Mouse (Mus musculus): ENCODE results near the gene Palm3. TPM values are rescaled to one million over a fixed set of nuclear protein-coding genes. Genes with fewer than 3 reads are reported as not detected.
A peak's percentile ranks its signal among the peaks of the same experiment; 100 is the strongest.

The Palm3 gene
- polyA plus RNA-seq, 1 experiment from 2014 or later = 10.2 TPM

- no peak overlapping the region for H3K4me3 ChIP-seq
- no peaks in the 10 kb centered on the region for H3K36me3 ChIP-seq
- no peak overlapping the region for H3K4me2 ChIP-seq (replicated peaks)
- peaks cover 36% of the 10 kb centered on the region for H3K27me3 ChIP-seq (replicated peaks)
- 85% methylated on average over 5 of the region's 5 CpGs for WGBS
- H3K9me3 ChIP-seq = no peaks in the 10 kb centered on the region
- no peak overlapping the region for H3K9ac ChIP-seq
- peaks cover 12% of the 10 kb centered on the region for H3K4me1 ChIP-seq
- no peak overlapping the region for H3K27ac ChIP-seq
- ATAC-seq (ENCODE audit: low FRiP score, low read depth) = no peak
These were observed 16.7 kb downstream of the Palm3 start for GRCm38 (mm10) chr8:84038015-84038414.

GRCm38 (mm10) chr8:84039050-84039449 is 17.8 kb downstream of the Palm3 start:
- Histone ChIP-seq H3K27ac (no peak overlapping the region), H3K27me3 (replicated peaks) (peaks cover 47% of the 10 kb centered on the region), H3K4me3 (no peak overlapping the region), H3K36me3 (no peaks in the 10 kb centered on the region), H3K4me1 (peaks cover 15% of the 10 kb centered on the region), H3K4me2 (replicated peaks) (no peak overlapping the region), H3K9ac (no peak overlapping the region), H3K9me3 (no peaks in the 10 kb centered on the region)
- peak; percentile 35 for ATAC-seq (ENCODE audit: low FRiP score, low read depth)
- WGBS = 10% methylated on average over 5 of the region's 5 CpGs

GRCm38 (mm10) chr8:84042066-84042947 is 21.0 kb downstream of the Palm3 start, which contains the start of gene Il27ra:
TSS of gene Il27ra (minus strand) at chr8:84042589.
- no peak within 1 kb of the TSS for H3K27ac ChIP-seq
- H3K9ac ChIP-seq = no peak within 1 kb of the TSS
- peak within 1 kb of the TSS; percentile 31 for H3K4me3 ChIP-seq
- H3K36me3 ChIP-seq = no peaks in the 10 kb centered on the region
- ATAC-seq (ENCODE audit: low FRiP score, low read depth) = peak; percentile 48; the same call in 1 of the 2 replicates
- peaks cover 59% of the 10 kb centered on the region for H3K27me3 ChIP-seq (replicated peaks)
- peaks cover 18% of the 10 kb centered on the region for H3K4me1 ChIP-seq
- peak within 1 kb of the TSS; percentile 65 for H3K4me2 ChIP-seq (replicated peaks)
- H3K9me3 ChIP-seq = no peaks in the 10 kb centered on the region
- 7% methylated on average over 40 of the region's 40 CpGs for WGBS

GRCm38 (mm10) chr8:84042948-84043342 is 21.7 kb downstream of the Palm3 start:
- Histone ChIP-seq H3K9me3 (no peaks in the 10 kb centered on the region), H3K27me3 (replicated peaks) (peaks cover 59% of the 10 kb centered on the region), H3K36me3 (no peaks in the 10 kb centered on the region), H3K4me3 (peak overlapping the region; percentile 5; the same call in 1 of the 2 replicates), H3K9ac (no peak overlapping the region), H3K4me1 (peaks cover 18% of the 10 kb centered on the region), H3K4me2 (replicated peaks) (no peak overlapping the region), H3K27ac (no peak overlapping the region)
- no peak for ATAC-seq (ENCODE audit: low FRiP score, low read depth)
- WGBS = 39% methylated on average over 12 of the region's 12 CpGs

GRCm38 (mm10) chr8:84044103-84044502 is 22.8 kb downstream of the Palm3 start:
- Histone ChIP-seq H3K4me3 (no peak overlapping the region), H3K9ac (no peak overlapping the region), H3K27me3 (replicated peaks) (peaks cover 59% of the 10 kb centered on the region), H3K4me2 (replicated peaks) (0 out of 2 replicates have a peak overlapping the region, but pooled peaks have one; percentile 27), H3K4me1 (peaks cover 18% of the 10 kb centered on the region), H3K27ac (no peak overlapping the region), H3K9me3 (no peaks in the 10 kb centered on the region), H3K36me3 (no peaks in the 10 kb centered on the region)
- WGBS = 3% methylated on average over 7 of the region's 7 CpGs
- no peak for ATAC-seq (ENCODE audit: low FRiP score, low read depth)

- H3K9me3 ChIP-seq = no peaks in the 10 kb centered on the region
- peak within 1 kb of the TSS; percentile 27; the same call in 1 of the 2 replicates for H3K4me2 ChIP-seq (replicated peaks)
- no peak within 1 kb of the TSS for H3K9ac ChIP-seq
- no peak within 1 kb of the TSS for H3K27ac ChIP-seq
- 8% methylated on average over 9 of the region's 9 CpGs for WGBS
- H3K4me1 ChIP-seq = peaks cover 18% of the 10 kb centered on the region
- H3K27me3 ChIP-seq (replicated peaks) = peaks cover 59% of the 10 kb centered on the region
- no peaks in the 10 kb centered on the region for H3K36me3 ChIP-seq
- ATAC-seq (ENCODE audit: low FRiP score, low read depth) = no peak
- H3K4me3 ChIP-seq = 0 out of 2 replicates have a peak within 1 kb of the TSS, but pooled peaks have one; percentile 11
These were observed 23.6 kb downstream of the Palm3 start, which contains the start of gene Rln3 for GRCm38 (mm10) chr8:84044900-84045299. TSS of gene Rln3 (minus strand) at chr8:84045000.

GRCm38 (mm10) chr8:84046505-84046904 is 25.2 kb downstream of the Palm3 start:
- no peaks in the 10 kb centered on the region for H3K36me3 ChIP-seq
- H3K27ac ChIP-seq = no peak overlapping the region
- H3K9ac ChIP-seq = no peak overlapping the region
- H3K27me3 ChIP-seq (replicated peaks) = peaks cover 47% of the 10 kb centered on the region
- no peaks in the 10 kb centered on the region for H3K9me3 ChIP-seq
- WGBS = 77% methylated on average over 3 of the region's 3 CpGs
- H3K4me2 ChIP-seq (replicated peaks) = no peak overlapping the region
- H3K4me3 ChIP-seq = no peak overlapping the region
- H3K4me1 ChIP-seq = peaks cover 18% of the 10 kb centered on the region
- ATAC-seq (ENCODE audit: low FRiP score, low read depth) = no peak

GRCm38 (mm10) chr8:84048171-84048570 is 26.9 kb downstream of the Palm3 start:
- 72% methylated on average over 5 of the region's 5 CpGs for WGBS
- Histone ChIP-seq H3K27me3 (replicated peaks) (peaks cover 30% of the 10 kb centered on the region), H3K4me1 (peaks cover 6% of the 10 kb centered on the region), H3K4me2 (replicated peaks) (no peak overlapping the region), H3K27ac (no peak overlapping the region), H3K9me3 (no peaks in the 10 kb centered on the region), H3K9ac (no peak overlapping the region), H3K4me3 (no peak overlapping the region), H3K36me3 (no peaks in the 10 kb centered on the region)
- ATAC-seq (ENCODE audit: low FRiP score, low read depth) = no peak

- Histone ChIP-seq H3K27me3 (replicated peaks) (no peaks in the 10 kb centered on the region), H3K4me1 (no peaks in the 10 kb centered on the region), H3K9me3 (no peaks in the 10 kb centered on the region), H3K27ac (no peak overlapping the region), H3K4me2 (replicated peaks) (no peak overlapping the region), H3K4me3 (no peak overlapping the region), H3K9ac (no peak overlapping the region), H3K36me3 (no peaks in the 10 kb centered on the region)
- WGBS = 91% methylated on average over 3 of the region's 3 CpGs
- no peak for ATAC-seq (ENCODE audit: low FRiP score, low read depth)
These were observed 31.5 kb downstream of the Palm3 start for GRCm38 (mm10) chr8:84052746-84053145.

- no peak overlapping the region for H3K4me3 ChIP-seq
- H3K27me3 ChIP-seq (replicated peaks) = no peaks in the 10 kb centered on the region
- no peaks in the 10 kb centered on the region for H3K9me3 ChIP-seq
- ATAC-seq (ENCODE audit: low FRiP score, low read depth) = no peak
- 96% methylated on average over 5 of the region's 5 CpGs for WGBS
- H3K27ac ChIP-seq = no peak overlapping the region
- no peaks in the 10 kb centered on the region for H3K4me1 ChIP-seq
- H3K36me3 ChIP-seq = no peaks in the 10 kb centered on the region
- no peak overlapping the region for H3K4me2 ChIP-seq (replicated peaks)
- no peak overlapping the region for H3K9ac ChIP-seq
These were observed 32.0 kb downstream of the Palm3 start for GRCm38 (mm10) chr8:84053229-84053628.

GRCm38 (mm10) chr8:84057827-84058226 is 36.6 kb downstream of the Palm3 start:
- H3K4me1 ChIP-seq = no peaks in the 10 kb centered on the region
- no peak overlapping the region for H3K4me3 ChIP-seq
- no peak for ATAC-seq (ENCODE audit: low FRiP score, low read depth)
- no peaks in the 10 kb centered on the region for H3K9me3 ChIP-seq
- H3K27ac ChIP-seq = no peak overlapping the region
- H3K4me2 ChIP-seq (replicated peaks) = no peak overlapping the region
- WGBS = 92% methylated on average over 1 of the region's 1 CpGs
- no peaks in the 10 kb centered on the region for H3K27me3 ChIP-seq (replicated peaks)
- H3K9ac ChIP-seq = no peak overlapping the region
- H3K36me3 ChIP-seq = no peaks in the 10 kb centered on the region

GRCm38 (mm10) chr8:84059226-84059625 is 38.0 kb downstream of the Palm3 start:
- no peaks in the 10 kb centered on the region for H3K27me3 ChIP-seq (replicated peaks)
- no peak overlapping the region for H3K4me2 ChIP-seq (replicated peaks)
- no peak overlapping the region for H3K4me3 ChIP-seq
- no peaks in the 10 kb centered on the region for H3K4me1 ChIP-seq
- H3K27ac ChIP-seq = no peak overlapping the region
- H3K9ac ChIP-seq = no peak overlapping the region
- ATAC-seq (ENCODE audit: low FRiP score, low read depth) = no peak
- 98% methylated on average over 2 of the region's 2 CpGs for WGBS
- H3K9me3 ChIP-seq = no peaks in the 10 kb centered on the region
- H3K36me3 ChIP-seq = no peaks in the 10 kb centered on the region
